Mouse (Mus musculus) B cell, adult 67 days (primary cell): ENCODE results near the gene Zfp995. TPM values are rescaled to one million over a fixed set of nuclear protein-coding genes. Genes with fewer than 3 reads are reported as not detected.

ENCODE experiments used
- total RNA-seq, 2 experiments: library from RNA; stranded (reverse); gene quantifications; 4 replicates each; pipeline ENCODE4 v1.2.4; 2023

Zfp995 gene
- total RNA-seq = 1 to 10 TPM; 1.7 to 3.5 TPM

DNA sequence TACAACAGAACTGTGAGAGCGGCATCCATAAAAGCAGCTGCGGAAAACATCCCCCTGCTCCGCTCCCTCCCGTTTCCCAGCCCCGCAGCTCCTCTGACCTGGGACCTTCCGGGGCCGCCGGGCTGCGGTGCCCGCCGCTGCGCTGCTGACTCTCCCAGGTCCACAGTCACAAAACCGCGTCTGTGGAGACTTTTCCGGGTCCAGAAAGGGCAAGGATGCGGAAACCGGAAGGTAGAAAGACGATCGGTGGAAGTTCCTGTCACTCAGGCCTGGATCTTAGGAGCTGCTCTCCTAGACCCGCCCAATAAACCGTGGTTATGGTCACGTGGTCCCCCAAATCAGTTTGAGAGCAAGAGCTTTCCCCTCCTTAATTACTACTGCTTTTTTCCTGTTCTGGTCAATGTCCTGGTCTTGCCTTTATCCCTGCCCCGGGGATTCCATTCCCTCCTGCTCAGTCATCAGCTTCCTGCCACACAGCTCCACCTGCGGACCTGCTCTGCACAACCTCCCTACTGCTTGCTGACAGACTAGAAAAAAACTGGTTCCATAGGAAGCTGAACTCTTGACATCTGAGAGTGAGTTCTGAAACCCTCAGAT is at the start of gene Zfp995:
Zfp995 (minus strand) TSS at position 471 of the 597 bp plus-strand sequence.

DNA sequence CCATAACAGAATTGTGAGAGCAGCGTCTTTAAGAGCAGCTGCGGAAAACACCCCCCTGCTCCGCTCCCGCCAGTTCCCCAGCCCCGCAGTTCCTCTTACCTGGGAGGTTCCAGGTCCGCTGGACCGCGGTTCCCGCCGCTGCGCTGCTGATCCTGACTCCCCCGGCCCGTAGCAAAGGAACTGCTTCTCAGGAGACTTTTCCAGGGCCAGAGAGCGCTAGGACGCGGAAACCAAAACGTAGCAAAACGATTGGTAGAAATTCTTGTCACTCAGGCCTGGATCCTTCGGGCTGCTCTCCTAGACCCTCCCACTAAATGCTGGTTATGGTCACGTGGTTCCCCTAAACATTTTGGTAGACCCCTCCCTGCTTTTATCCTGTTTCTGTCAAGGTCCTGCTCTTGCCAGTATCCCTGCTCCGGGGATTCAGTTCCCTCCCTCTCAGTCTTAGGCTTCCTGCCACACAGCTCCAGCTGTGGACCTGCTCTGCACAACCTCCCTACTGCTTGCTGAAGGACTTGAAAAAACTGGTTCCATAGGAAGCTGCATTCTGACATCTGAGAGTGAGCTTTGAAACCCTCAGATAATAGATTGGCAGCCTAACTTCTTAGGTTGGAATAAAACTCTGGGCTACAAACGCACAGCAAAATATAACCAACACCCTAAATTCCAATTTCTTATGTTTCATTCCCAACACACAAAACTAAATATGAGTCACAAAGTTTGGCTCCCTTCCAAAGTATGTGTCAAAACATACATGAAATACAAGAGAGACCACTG is 64.0 kb downstream of the Zfp995 start, which contains the start of gene Zfp820:
Zfp820 (minus strand) TSS at position 228 of the 777 bp plus-strand sequence.

Other genes with a start within 250 kb of the Zfp995 start
- 10 to 100 TPM in 1 of 2 experiments, 1 to 10 TPM in 1; 6.7 to 13.1 TPM for gene Gm10226, start 218.1 kb downstream of the Zfp995 start, total RNA-seq
- gene Zfp760, start 202.2 kb downstream of the Zfp995 start, total RNA-seq = 1 to 10 TPM; 3.8 TPM
- 1 to 10 TPM; 3.1 to 6.4 TPM for gene Zfp229, start 179.1 kb downstream of the Zfp995 start, total RNA-seq
- under 1 TPM; 0.32 to 0.53 TPM for gene Zfp820, start 64.2 kb downstream of the Zfp995 start, total RNA-seq
- 10 to 100 TPM; 22.1 to 22.7 TPM for gene Zfp942, start 52.5 kb upstream of the Zfp995 start, total RNA-seq
- 10 to 100 TPM; 33.8 to 40.5 TPM for gene Zfp943, start 52.6 kb upstream of the Zfp995 start, total RNA-seq